Mouse (Mus musculus): ENCODE results near the gene Atad3a.
"Not testable (repeated sequence)": the region's sequence is repeated elsewhere in the genome, so short reads cannot be mapped to it uniquely, and the experiment has no call there.

Atad3a gene

GRCm38 (mm10) chr4:155760613-155761355 is at the start of gene Atad3a:
Gene Atad3a (minus strand): TSS chr4:155761093.
- peak; percentile 96 to 97 for DNase-seq (ENCODE audit: low spot score in 2 of 2)

GRCm38 (mm10) chr4:155807841-155808240 is 46.9 kb upstream of the Atad3a start:
- no peak for DNase-seq (ENCODE audit: low spot score in 2 of 2)

- peak; percentile 92 to 96 for DNase-seq (ENCODE audit: low spot score in 2 of 2)
Observed at GRCm38 (mm10) chr4:155803340-155804041, 42.6 kb upstream of the Atad3a start.

DNA sequence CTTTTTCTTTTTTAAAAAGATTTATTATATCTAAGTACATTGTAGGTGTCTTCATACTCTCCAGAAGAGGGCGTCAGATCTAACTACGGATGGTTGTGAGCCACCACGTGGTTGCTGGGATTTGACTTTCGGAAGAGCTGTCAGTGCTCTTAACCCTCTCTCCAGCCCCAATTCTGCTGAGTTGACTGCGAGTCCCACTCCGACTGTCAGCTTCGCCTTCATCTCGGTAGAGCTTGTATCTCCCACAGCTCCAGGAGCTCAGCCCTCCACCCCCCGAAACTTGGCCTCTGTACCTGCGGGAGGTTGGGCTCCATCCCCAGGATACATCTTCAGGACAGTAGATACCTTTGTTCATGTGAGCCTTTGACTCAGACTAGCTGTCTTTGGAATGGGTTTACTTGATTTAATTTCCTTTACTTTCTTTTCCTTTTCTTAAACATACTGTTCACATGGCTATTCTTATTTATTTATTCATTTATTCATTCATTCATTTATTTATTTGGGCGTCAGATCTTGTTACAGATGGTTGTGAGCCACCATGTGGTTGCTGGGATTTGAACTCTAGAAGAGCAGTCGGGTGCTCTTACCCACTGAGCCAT is 41.9 kb upstream of the Atad3a start, which contains the start of gene Mrpl20:
Gene Mrpl20, plus strand, starts transcription at position 138 of the 599 bp plus-strand sequence.
- DNase-seq (ENCODE audit: low spot score in 2 of 2), result no peak

- DNase-seq (ENCODE audit: low spot score in 2 of 2), result no peak
Observed at GRCm38 (mm10) chr4:155802075-155802474, 41.2 kb upstream of the Atad3a start.

DNA sequence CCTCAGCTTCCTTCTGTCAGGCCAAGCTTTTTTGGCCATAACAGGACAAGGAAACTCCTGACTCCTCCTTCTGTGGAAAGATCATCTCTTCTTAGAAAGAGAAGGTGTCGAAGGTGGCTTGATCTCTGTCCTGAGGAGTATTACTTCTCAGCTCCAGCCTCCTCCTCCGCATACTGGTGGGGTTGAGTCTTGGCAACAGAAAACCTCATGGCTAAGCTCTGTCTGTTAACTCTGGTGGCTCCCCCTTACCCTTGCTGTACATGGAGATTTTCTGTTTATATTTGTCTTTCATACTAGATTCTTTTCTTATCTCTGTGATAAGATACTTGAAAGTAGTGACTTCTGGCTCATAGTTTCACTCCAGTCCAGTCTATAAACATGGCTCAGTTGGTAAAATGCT is 32.8 kb upstream of the Atad3a start:
- no peak for DNase-seq (ENCODE audit: low spot score in 2 of 2)

DNA sequence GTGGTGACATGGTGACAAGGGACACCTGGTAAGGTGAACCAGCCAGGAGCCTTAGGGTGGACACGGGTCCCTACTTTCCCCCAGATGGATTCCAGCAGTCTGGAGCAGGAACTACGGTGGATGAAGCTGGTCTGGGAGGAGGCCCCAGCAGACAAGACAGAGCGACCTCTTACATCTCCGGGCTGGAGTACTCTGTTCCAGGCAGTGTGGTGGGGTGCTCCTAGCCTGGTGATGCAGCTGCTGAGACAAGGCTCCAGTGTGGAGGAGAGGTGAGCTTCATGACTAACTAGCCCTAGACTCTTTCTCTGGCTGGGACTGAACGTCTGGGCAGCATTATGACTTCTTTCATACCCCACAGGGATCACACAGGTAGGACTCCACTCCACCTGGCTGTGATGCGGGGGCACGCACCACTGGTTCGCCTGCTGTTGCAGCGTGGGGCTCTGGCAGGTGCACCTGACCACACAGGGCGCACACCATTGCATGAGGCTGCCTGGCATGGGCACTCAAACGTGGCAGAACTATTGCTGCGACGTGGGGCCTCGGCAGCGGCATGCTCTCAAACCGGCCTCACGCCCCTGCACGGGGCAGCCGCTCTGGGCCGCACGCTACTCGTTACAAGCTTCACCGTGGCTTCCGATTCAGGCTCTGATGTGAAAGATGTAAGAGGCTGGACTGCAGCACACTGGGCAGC is 30.5 kb upstream of the Atad3a start:
- DNase-seq (ENCODE audit: low spot score in 2 of 2), result no peak

- DNase-seq (ENCODE audit: low spot score in 2 of 2), result peak; percentile 53 to 65
Observed at GRCm38 (mm10) chr4:155790650-155791161, 29.8 kb upstream of the Atad3a start.

GRCm38 (mm10) chr4:155790021-155790489 is 29.2 kb upstream of the Atad3a start, which contains the start of gene Ankrd65:
Gene Ankrd65 (plus strand): TSS chr4:155790439.
- no peak for DNase-seq (ENCODE audit: low spot score in 2 of 2)

DNA sequence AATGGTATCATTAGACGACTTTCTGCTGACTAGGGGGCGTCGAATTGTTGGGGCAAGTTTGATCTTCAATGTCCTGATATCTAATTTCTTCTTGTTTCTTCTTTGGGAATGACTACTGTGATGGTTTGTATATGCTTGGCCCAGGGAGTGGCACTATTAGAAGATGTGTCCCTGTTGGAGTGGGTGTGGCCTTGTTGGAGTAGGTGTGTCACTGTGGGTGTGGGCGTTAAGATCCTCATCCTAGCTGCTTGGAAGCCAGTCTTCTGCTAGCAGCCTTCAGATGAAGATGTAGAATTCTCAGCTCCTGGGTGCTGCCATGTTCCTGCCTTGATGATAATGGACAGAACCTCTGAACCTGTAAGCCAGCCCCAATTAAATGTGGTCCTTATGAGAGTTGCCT is 27.9 kb upstream of the Atad3a start:
- not testable (repeated sequence) for DNase-seq (ENCODE audit: low spot score in 2 of 2)

GRCm38 (mm10) chr4:155788300-155788699 is 27.4 kb upstream of the Atad3a start:
- no peak for DNase-seq (ENCODE audit: low spot score in 2 of 2)

DNA sequence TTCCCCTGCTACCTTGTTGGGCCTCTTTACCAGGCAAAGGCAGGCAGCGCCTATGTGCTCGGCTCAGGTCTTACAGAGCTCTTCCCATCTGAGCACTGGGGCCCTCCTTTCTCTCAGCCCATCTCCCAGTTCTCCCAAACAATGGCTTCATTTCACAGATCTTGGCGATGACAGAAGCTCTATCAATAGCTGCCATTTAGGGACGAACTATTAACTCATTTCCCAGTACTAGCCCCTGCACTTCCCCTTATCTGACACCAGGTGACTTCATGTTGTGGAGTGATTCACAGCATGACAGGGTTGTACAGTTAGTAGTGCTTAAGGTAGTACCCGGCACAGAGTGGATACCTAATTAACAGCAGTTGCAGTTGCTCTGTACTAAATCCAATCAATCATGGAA is 24.9 kb upstream of the Atad3a start, which contains the start of gene Tmem88b:
Gene Tmem88b, minus strand, starts transcription at position 56 of the 400 bp plus-strand sequence.
- no peak for DNase-seq (ENCODE audit: low spot score in 2 of 2)

DNA sequence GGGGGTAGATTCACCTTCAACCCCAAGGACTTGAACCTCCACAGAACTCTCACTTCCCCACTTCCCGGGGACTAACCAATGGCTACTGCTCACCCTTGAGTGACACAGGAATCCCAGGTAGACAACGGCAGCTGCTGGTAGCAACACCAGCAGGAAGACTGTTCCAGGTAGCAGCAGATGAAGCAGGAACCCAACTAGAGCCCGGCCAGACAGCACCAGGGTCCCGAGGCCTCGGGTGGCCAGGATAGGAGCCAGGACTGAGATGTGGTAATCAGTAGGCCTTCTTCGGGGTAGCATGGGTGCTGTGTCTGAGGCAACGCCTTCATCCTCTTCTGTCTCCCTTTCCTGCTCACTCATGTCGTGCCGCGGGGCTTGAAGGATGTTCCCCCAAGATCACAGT is 24.4 kb upstream of the Atad3a start:
- DNase-seq (ENCODE audit: low spot score in 2 of 2), result no peak

DNA sequence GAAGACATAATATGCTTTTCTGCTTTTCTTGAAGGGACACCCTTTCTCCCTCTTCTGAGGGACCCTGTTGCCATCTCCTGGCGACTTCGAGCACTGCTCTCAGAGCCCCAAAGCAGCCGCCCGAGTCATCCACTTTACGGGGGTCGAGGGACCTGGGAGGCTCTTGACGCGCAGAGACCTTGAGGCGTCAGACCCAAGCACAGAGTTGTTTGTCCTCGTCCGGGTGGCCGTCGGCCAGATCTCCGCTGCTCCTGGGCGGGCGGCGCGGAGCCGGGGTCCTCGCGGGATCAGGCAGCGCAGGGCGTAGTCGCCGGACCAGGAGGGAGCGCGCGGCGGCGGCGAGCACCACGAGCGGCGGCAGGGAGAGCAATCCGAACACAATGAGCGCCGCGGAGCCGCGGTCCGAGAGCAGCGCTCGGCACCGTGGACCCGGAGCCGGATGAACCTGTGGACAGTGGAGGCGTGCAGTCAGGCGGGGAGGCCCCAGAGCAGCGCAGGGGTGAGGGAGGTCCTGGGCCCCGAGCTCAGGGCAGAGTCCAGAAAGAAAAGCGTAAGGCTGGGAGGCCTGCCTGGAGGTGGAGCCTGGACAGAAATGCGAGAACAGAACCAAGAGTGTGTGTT is 23.3 kb upstream of the Atad3a start:
- DNase-seq (ENCODE audit: low spot score in 2 of 2), result peak; percentile 56 to 83

GRCm38 (mm10) chr4:155783486-155784080 is 22.7 kb upstream of the Atad3a start:
- DNase-seq (ENCODE audit: low spot score in 2 of 2), result no peak

DNA sequence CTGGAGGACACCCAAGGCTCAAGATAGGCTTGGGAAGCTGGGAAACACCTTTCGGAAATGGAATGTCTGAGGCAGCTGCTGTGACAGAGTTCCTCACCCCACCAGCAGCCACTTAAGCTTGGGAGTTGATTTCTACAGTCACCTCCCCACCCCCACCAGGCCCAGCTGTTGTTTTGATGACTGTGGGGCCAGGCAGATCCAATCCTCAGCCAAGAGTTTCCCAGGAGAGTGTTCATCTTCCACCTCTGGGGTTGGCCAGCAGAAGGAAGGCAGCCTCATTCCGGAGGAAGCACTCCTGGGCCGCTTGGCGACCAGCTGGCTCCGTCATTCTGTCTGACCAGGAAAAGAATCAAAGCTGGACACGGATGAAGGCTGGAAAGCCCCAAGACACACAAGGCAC is 20.0 kb upstream of the Atad3a start:
- DNase-seq (ENCODE audit: low spot score in 2 of 2), result no peak

DNA sequence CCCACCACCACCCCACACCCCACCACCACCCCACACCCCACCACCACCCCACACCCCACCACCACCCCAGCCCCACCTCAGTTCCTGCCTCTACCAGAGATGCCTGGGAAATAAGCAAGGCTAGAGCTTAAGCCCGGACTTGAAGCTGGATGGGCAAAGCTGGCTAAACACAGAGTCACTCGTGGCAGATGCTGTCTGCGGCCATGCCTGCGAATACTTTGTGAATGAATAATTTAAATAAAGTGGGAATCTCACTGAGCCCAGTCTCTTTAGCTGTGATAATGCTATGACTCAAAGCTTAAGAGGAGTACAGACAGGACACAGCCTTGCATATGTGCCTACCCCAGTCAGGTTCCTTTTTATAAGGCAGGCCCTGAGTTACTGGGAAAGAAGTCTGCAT is 18.6 kb upstream of the Atad3a start:
- DNase-seq (ENCODE audit: low spot score in 2 of 2), result no peak

GRCm38 (mm10) chr4:155777816-155778215 is 16.9 kb upstream of the Atad3a start:
- no peak for DNase-seq (ENCODE audit: low spot score in 2 of 2)

- no peak for DNase-seq (ENCODE audit: low spot score in 2 of 2)
Observed at GRCm38 (mm10) chr4:155776704-155777335, 15.9 kb upstream of the Atad3a start.

GRCm38 (mm10) chr4:155775855-155776254 is 15.0 kb upstream of the Atad3a start:
- no peak for DNase-seq (ENCODE audit: low spot score in 2 of 2)
